Mouse (Mus musculus) forebrain, postnatal 0 days (tissue): ENCODE measurements at regions not wholly inside any gene's neighbourhood (a gene's known extent, or its start where the extent isn't known, plus 50 kb on each side); places are given as distances from the start of the nearest gene placed in this dataset.

Experiments used
- ATAC-seq: fragments of 200-750 bp; cut with Nextera tagmentation; 2 replicates; pipeline ENCODE4 v1.8.0; 2017; ENCODE audit warnings: mild to moderate bottlenecking, moderate library complexity
- DNase-seq: peaks from one replicate; pipeline ENCODE4 v3.0.0-alpha.2; 2015
- H3K27ac ChIP-seq: fragments of 300-500 bp; sonication (generic); 2 replicates; pipeline ENCODE4 v1.5.1; 2014; ENCODE audit warnings: low read depth, mild to moderate bottlenecking, antibody characterized with exemption, low read length, moderate library complexity, mixed read lengths
- H3K27me3 ChIP-seq: fragments of 300-500 bp; sonication (generic); 2 replicates; pipeline ENCODE4 v1.6.1; 2014; ENCODE audit warnings: mild to moderate bottlenecking, low read length, mixed read lengths; ENCODE audit not compliant: insufficient read depth
- H3K36me3 ChIP-seq: fragments of 300-500 bp; sonication (generic); 2 replicates; pipeline ENCODE4 v1.6.1; 2014; ENCODE audit warnings: mild to moderate bottlenecking, moderate library complexity; ENCODE audit not compliant: insufficient read depth
- H3K4me1 ChIP-seq: fragments of 300-500 bp; sonication (generic); 2 replicates; pipeline ENCODE4 v1.6.1; 2014; ENCODE audit warnings: antibody characterized with exemption; ENCODE audit not compliant: insufficient read depth
- H3K4me2 ChIP-seq: fragments of 300-500 bp; sonication (generic); 2 replicates; pipeline ENCODE4 v1.6.1; 2014; ENCODE audit warnings: low read depth, mild to moderate bottlenecking, moderate library complexity
- H3K4me3 ChIP-seq: fragments of 300-500 bp; sonication (generic); 2 replicates; pipeline ENCODE4 v1.5.1; 2014; ENCODE audit warnings: low read depth, low read length, mixed read lengths
- H3K9ac ChIP-seq: fragments of 300-500 bp; sonication (generic); 2 replicates; pipeline ENCODE4 v1.6.1; 2014; ENCODE audit warnings: mild to moderate bottlenecking
- H3K9me3 ChIP-seq: fragments of 300-500 bp; sonication (generic); 2 replicates; pipeline ENCODE4 v1.6.1; 2016; ENCODE audit warnings: low read length
- CTCF ChIP-seq: sonication (generic); IDR thresholded peaks from 2 replicates; pipeline ENCODE4 v1.5.1; 2016; ENCODE audit warnings: antibody characterized with exemption, control low read depth, low read depth
- WGBS: fragments of 180-500 bp; shearing (Covaris S2); extraction: QIAGEN DNeasy Blood & Tissue Kit; methylation state at CpG from one replicate; pipeline ENCODE4 v1.1.7; 2014; 5-methylcytosine and 5-hydroxymethylcytosine counted together

- DNase-seq (no peak), ATAC-seq (peak; percentile 25; the same call in 1 of the 2 replicates)
- TF ChIP-seq CTCF, result no peak
- Histone ChIP-seq H3K9me3 (no peaks in the 10 kb centered on the region), H3K9ac (no peak overlapping the region), H3K27me3 (no peaks in the 10 kb centered on the region), H3K4me3 (no peak overlapping the region), H3K4me2 (no peak overlapping the region), H3K36me3 (no peaks in the 10 kb centered on the region), H3K4me1 (no peaks in the 10 kb centered on the region), H3K27ac (no peak overlapping the region)
- WGBS, result 88% methylated on average over 9 of the region's 9 CpGs
These were observed 94.9 kb downstream of the Plppr4 start for GRCm38 (mm10) chr3:117265790-117266189.

GRCm38 (mm10) chr3:117247833-117248232, 112.8 kb downstream of the Plppr4 start:
- Histone ChIP-seq H3K4me1 (no peaks in the 10 kb centered on the region), H3K4me3 (no peak overlapping the region), H3K9me3 (no peaks in the 10 kb centered on the region), H3K9ac (no peak overlapping the region), H3K36me3 (no peaks in the 10 kb centered on the region), H3K4me2 (no peak overlapping the region), H3K27ac (no peak overlapping the region), H3K27me3 (no peaks in the 10 kb centered on the region)
- ATAC-seq, result no peak
- no peak for DNase-seq
- no peak for TF ChIP-seq CTCF

- 0 out of 2 replicates have a peak, but pooled peaks cover 4% of the 10 kb centered on the region for H3K9me3 ChIP-seq
- H3K4me2 ChIP-seq, result no peak overlapping the region
- ATAC-seq (no peak), DNase-seq (no peak)
- H3K27ac ChIP-seq, result no peak overlapping the region
- H3K36me3 ChIP-seq, result no peaks in the 10 kb centered on the region
- H3K27me3 ChIP-seq, result no peaks in the 10 kb centered on the region
- 84% methylated on average over 6 of the region's 6 CpGs for WGBS
- H3K9ac ChIP-seq, result no peak overlapping the region
- no peak for TF ChIP-seq CTCF
- no peaks in the 10 kb centered on the region for H3K4me1 ChIP-seq
- H3K4me3 ChIP-seq, result no peak overlapping the region
These were observed 118.9 kb downstream of the Plppr4 start for GRCm38 (mm10) chr3:117241810-117242209.

- no peaks in the 10 kb centered on the region for H3K36me3 ChIP-seq
- H3K4me2 ChIP-seq, result no peak overlapping the region
- H3K9ac ChIP-seq, result no peak overlapping the region
- 78% methylated on average over 3 of the region's 3 CpGs for WGBS
- ATAC-seq, result no peak
- no peak overlapping the region for H3K27ac ChIP-seq
- no peaks in the 10 kb centered on the region for H3K4me1 ChIP-seq
- H3K27me3 ChIP-seq, result no peaks in the 10 kb centered on the region
- no peak for DNase-seq
- no peak overlapping the region for H3K4me3 ChIP-seq
- no peak for TF ChIP-seq CTCF
- H3K9me3 ChIP-seq, result no peaks in the 10 kb centered on the region
These were observed 134.1 kb downstream of the Plppr4 start for GRCm38 (mm10) chr3:117226616-117227015.

- no peak overlapping the region for H3K9ac ChIP-seq
- no peak for TF ChIP-seq CTCF
- H3K27me3 ChIP-seq, result no peaks in the 10 kb centered on the region
- no peaks in the 10 kb centered on the region for H3K9me3 ChIP-seq
- WGBS, result 88% methylated on average over 2 of the region's 2 CpGs
- H3K4me3 ChIP-seq, result no peak overlapping the region
- no peaks in the 10 kb centered on the region for H3K4me1 ChIP-seq
- H3K36me3 ChIP-seq, result no peaks in the 10 kb centered on the region
- ATAC-seq, result no peak
- no peak overlapping the region for H3K4me2 ChIP-seq
- DNase-seq, result no peak
- H3K27ac ChIP-seq, result no peak overlapping the region
These were observed 135.6 kb downstream of the Plppr4 start for GRCm38 (mm10) chr3:117225041-117225440.

- no peak for DNase-seq
- peak; percentile 50; the same call in 1 of the 2 replicates for ATAC-seq
- 24% methylated on average over 1 of the region's 1 CpGs for WGBS
These were observed 142.7 kb downstream of the Plppr4 start for GRCm38 (mm10) chr3:117217952-117218351.

GRCm38 (mm10) chr3:117191903-117192302, 168.8 kb downstream of the Plppr4 start:
- H3K4me1 ChIP-seq, result no peaks in the 10 kb centered on the region
- H3K27me3 ChIP-seq, result no peaks in the 10 kb centered on the region
- H3K9me3 ChIP-seq, result no peaks in the 10 kb centered on the region
- DNase-seq, result no peak
- H3K4me2 ChIP-seq, result no peak overlapping the region
- no peak overlapping the region for H3K4me3 ChIP-seq
- no peak for ATAC-seq
- H3K36me3 ChIP-seq, result no peaks in the 10 kb centered on the region
- WGBS, result 87% methylated on average over 1 of the region's 1 CpGs
- no peak for TF ChIP-seq CTCF
- H3K9ac ChIP-seq, result no peak overlapping the region
- no peak overlapping the region for H3K27ac ChIP-seq

More at GRCm38 (mm10) chr3:117217952-117218351, 142.7 kb downstream of the Plppr4 start:
- Histone ChIP-seq H3K27ac (no peak overlapping the region), H3K4me1 (no peaks in the 10 kb centered on the region), H3K9me3 (no peaks in the 10 kb centered on the region), H3K9ac (no peak overlapping the region), H3K4me2 (no peak overlapping the region), H3K36me3 (no peaks in the 10 kb centered on the region), H3K4me3 (no peak overlapping the region), H3K27me3 (no peaks in the 10 kb centered on the region)
- TF ChIP-seq CTCF, result no peak
